Mouse (Mus musculus) liver, embryonic 12.5 days (tissue): ENCODE results near the gene Axdnd1. TPM values are rescaled to one million over a fixed set of nuclear protein-coding genes. Genes with fewer than 3 reads are reported as not detected.
"Not testable (repeated sequence)": the region's sequence is repeated elsewhere in the genome, so short reads cannot be mapped to it uniquely, and the experiment has no call there.

Experiments
- ATAC-seq: fragments of 200-750 bp; cut with Nextera tagmentation; 2 replicates; pipeline ENCODE4 v1.8.0; 2017; ENCODE audit warnings: moderate number of reproducible peaks, mild to moderate bottlenecking, moderate library complexity
- H3K27ac ChIP-seq: fragments of 300-500 bp; sonication (generic); 2 replicates; pipeline ENCODE4 v1.5.1; 2016; ENCODE audit warnings: mild to moderate bottlenecking
- H3K27me3 ChIP-seq: fragments of 300-500 bp; sonication (generic); replicated peaks from 2 replicates; pipeline ENCODE4 v1.6.1; 2016; ENCODE audit warnings: mild to moderate bottlenecking, moderate library complexity
- H3K36me3 ChIP-seq: fragments of 300-500 bp; sonication (generic); 2 replicates; pipeline ENCODE4 v1.6.1; 2016; ENCODE audit warnings: mild to moderate bottlenecking, moderate library complexity
- H3K4me1 ChIP-seq: fragments of 300-500 bp; sonication (generic); 2 replicates; pipeline ENCODE4 v1.6.1; 2016
- H3K4me2 ChIP-seq: fragments of 300-500 bp; sonication (generic); 2 replicates; pipeline ENCODE4 v1.6.1; 2016; ENCODE audit warnings: mild to moderate bottlenecking, moderate library complexity
- H3K4me3 ChIP-seq: fragments of 300-500 bp; sonication (generic); 2 replicates; pipeline ENCODE4 v1.5.1; 2016; ENCODE audit warnings: mild to moderate bottlenecking, moderate library complexity
- H3K9ac ChIP-seq: fragments of 300-500 bp; sonication (generic); 2 replicates; pipeline ENCODE4 v1.6.1; 2016; ENCODE audit warnings: mild to moderate bottlenecking, moderate library complexity
- H3K9me3 ChIP-seq: fragments of 300-500 bp; sonication (generic); replicated peaks from 2 replicates; pipeline ENCODE4 v1.6.1; 2016; ENCODE audit warnings: mild to moderate bottlenecking, moderate library complexity
- WGBS: fragments of 180-500 bp; shearing (Covaris S2); methylation state at CpG from one replicate; pipeline ENCODE4 v1.1.7; 2016; ENCODE audit not compliant: insufficient replicate concordance; 5-methylcytosine and 5-hydroxymethylcytosine counted together
- polyA plus RNA-seq: library from polyadenylated mRNA; unstranded; fragments of >200 nt; fragmentation: Nextera tagmentation; extraction: Ambion mirVana; gene quantifications from 2 replicates; pipeline ENCODE4 v1.2.1, GENCODE M21; 2016

The Axdnd1 gene
- polyA plus RNA-seq, 1 experiment from 2014 or later, result not detected

DNA sequence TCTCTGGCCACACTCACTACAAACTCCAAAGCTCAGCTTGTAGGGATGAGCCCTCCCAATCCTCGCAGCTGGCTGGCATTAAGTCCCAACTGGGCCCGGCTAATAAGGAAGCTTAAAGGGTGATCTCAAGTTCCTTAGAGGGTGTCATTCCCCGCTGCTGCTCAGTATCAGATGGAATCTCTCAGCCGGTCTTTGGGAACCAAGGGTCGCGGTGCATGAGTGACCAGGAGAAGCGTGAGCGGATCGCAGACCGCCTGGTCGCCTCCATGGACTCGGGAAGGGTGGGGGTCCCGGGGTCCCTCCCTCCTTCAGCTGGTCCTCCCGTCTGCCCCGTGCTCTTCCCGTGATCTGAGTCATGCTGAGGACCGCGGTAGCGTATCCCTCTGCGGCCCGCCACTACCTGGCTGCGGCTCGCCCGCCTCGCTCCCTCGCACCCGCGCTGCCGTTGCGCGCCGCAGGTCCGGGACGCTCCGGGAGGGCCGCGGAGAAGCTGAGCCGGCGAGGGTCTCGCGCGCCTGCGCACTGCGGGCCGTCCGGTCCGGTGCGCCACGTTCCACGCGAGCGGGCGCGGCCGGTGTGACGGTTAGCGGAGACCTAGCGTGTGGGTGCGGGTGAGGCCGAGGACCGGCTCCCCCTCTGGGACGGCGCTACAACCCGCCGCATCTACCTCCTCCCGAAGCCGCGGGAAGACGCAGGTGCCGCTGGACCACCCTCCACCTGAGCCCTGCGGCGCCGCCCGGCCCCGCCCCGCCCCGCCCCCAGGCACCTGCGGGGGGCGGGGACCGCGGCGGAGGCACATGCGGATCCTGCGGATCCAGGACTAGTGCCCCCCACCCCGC lies 117.8 kb downstream of the Axdnd1 start, which contains the start of gene Tdrd5:
TSS of gene Tdrd5 (minus strand) at position 754 of the 839 bp plus-strand sequence.
- Histone ChIP-seq H3K4me1 (peaks cover 9% of the 10 kb centered on the region), H3K4me3 (peak within 1 kb of the TSS; percentile 59), H3K27me3 (peaks cover 71% of the 10 kb centered on the region), H3K9me3 (no peaks in the 10 kb centered on the region), H3K27ac (no peak within 1 kb of the TSS), H3K36me3 (no peaks in the 10 kb centered on the region), H3K9ac (0 out of 2 replicates have a peak within 1 kb of the TSS, but pooled peaks have one; percentile 41), H3K4me2 (peak within 1 kb of the TSS; percentile 78)
- ATAC-seq, result no peak; the same call in 1 of the 2 replicates
- under 1% methylated on average over 85 of the region's 85 CpGs for WGBS

DNA sequence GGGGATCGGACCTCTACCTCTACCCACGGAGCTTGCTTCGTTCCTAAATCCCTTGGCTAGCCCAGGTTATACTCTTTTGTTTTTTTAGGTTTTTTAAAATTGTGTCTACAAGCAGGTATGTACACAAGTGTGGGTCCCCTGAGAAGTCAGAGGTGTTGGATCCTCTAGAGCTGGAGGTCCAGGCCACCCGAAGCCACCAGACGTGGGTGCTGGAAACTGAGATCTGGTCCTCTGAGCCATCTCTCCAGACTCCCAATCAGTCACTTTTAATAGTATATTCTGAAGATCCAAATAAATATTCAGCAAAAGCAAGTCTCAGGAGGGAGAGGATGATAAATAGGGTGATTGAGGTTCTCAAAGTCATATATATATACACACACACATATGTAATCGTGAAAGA lies 130.9 kb downstream of the Axdnd1 start:
- 81% methylated on average over 6 of the region's 6 CpGs for WGBS
- H3K9ac ChIP-seq, result no peak overlapping the region
- H3K27ac ChIP-seq, result no peak overlapping the region
- no peaks in the 10 kb centered on the region for H3K9me3 ChIP-seq
- no peak overlapping the region for H3K4me3 ChIP-seq
- no peaks in the 10 kb centered on the region for H3K27me3 ChIP-seq
- no peaks in the 10 kb centered on the region for H3K36me3 ChIP-seq
- no peak overlapping the region for H3K4me2 ChIP-seq
- no peaks in the 10 kb centered on the region for H3K4me1 ChIP-seq
- no peak for ATAC-seq

DNA sequence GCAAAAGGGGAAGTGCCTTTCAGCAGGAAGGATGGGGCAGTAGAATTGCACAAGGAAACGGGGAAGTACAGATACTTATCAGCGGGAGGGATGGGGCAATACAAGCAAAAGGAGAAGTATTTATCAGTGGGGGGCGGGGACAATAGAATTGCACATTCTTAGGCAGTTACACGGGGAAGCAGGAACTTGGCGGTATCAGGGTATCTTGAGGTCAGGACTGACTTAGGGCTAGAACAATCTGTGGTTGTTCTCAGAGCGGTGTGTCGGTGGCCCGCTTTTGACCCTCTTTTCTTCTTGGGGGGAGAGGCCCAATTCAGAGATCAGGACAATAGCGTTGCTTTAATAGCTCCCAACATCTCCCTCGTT lies 131.8 kb downstream of the Axdnd1 start:
- not testable (repeated sequence) for H3K9me3 ChIP-seq, H3K27me3 ChIP-seq, H3K4me2 ChIP-seq, H3K9ac ChIP-seq, ATAC-seq, H3K36me3 ChIP-seq, H3K4me3 ChIP-seq, H3K27ac ChIP-seq, H3K4me1 ChIP-seq
- WGBS, result 18% methylated on average over 10 of the region's 10 CpGs

DNA sequence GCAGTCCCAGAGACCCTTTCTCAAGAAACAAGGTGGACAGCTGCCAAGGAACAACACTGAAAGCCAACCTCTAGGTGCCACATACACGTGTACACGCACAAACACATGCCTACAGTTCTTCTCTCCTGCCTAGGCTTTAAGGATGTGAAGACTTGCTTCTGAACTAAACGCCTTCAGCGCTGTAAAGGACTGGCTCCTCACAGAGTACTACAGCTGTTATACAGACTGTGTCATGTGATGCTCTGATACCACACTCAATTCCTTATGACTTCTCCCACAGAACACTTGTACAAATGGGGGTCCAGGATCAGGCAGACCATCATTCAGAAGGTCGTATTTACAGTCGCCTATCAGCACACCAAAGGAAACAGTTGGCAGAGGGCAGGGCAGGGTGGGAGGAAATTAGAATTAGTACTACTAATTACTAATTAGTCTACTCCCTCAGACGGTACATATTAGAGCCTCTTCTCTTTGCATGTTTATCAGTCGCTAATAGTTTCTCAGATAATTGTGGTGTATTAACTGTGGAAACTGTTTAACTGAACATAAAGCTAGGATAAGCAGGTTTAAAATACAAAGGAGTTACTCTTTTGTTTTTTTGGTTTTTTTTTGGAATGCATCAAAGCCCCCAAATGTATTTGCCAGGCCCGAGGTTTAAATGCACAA lies 132.3 kb downstream of the Axdnd1 start:
- H3K4me3 ChIP-seq, result no peak overlapping the region
- WGBS, result 49% methylated on average over 9 of the region's 9 CpGs
- no peak overlapping the region for H3K27ac ChIP-seq
- H3K27me3 ChIP-seq, result no peaks in the 10 kb centered on the region
- H3K4me1 ChIP-seq, result 0 out of 2 replicates have a peak, but pooled peaks cover 2% of the 10 kb centered on the region
- no peak overlapping the region for H3K4me2 ChIP-seq
- no peaks in the 10 kb centered on the region for H3K9me3 ChIP-seq
- ATAC-seq, result no peak
- no peaks in the 10 kb centered on the region for H3K36me3 ChIP-seq
- no peak overlapping the region for H3K9ac ChIP-seq

DNA sequence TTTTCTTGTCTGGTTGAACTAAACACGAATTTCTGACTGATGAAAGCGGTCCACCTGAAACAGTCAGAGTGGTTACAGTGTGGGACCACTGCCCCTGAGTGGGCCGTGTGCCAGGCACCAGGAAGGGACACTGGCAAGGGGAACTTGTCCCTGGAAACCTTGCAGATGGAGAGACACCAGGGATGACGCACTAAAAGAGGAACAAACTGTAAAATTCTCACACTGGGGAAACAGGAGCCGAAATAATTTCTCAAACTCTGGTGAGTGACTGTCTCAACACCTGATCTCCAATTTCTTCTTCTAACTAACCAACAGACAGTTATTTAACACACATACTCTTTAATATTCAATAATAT lies 135.4 kb downstream of the Axdnd1 start:
- no peak for ATAC-seq
- H3K4me1 ChIP-seq, result 0 out of 2 replicates have a peak, but pooled peaks cover 2% of the 10 kb centered on the region

DNA sequence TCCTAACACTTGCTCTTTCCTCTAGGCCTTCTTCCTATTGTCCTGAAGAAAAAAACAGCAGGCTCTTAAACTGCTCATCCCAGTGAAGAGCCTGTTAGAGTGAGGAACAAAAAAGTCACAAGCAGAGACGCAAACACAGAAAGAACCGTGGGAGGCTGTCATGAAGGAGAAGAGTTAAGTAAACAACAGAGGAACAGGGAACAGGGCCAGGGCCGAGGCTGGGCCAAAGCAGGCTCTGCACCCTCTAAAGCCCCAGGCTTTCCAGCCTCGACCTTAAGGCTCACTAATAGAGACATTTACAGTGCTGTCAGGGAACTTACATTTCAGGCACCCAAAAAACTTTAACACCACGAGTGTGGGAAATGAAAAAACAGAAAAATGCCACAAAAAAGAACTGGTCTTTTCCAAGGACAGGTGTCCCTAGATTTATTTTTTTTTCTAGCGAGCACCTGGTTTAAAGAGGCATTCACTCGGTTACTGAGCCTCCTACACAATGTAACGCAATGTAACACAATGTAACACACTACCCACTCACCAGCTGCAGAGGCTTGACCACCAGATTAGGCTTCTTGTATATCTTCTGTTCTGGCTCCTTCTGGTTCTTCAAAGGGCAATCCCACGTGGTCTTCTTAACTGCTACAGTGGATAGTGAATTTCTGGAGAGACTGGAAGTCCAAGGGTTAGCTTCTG lies 136.0 kb downstream of the Axdnd1 start:
- WGBS, result 36% methylated on average over 9 of the region's 9 CpGs
- no peak for ATAC-seq
- Histone ChIP-seq H3K4me3 (no peak overlapping the region), H3K4me2 (no peak overlapping the region), H3K36me3 (no peaks in the 10 kb centered on the region), H3K9ac (no peak overlapping the region), H3K9me3 (no peaks in the 10 kb centered on the region), H3K27ac (no peak overlapping the region), H3K4me1 (0 out of 2 replicates have a peak, but pooled peaks cover 2% of the 10 kb centered on the region), H3K27me3 (no peaks in the 10 kb centered on the region)

More for the DNA sequence above, 135.4 kb downstream of the Axdnd1 start:
- Histone ChIP-seq H3K9ac (no peak overlapping the region), H3K4me3 (no peak overlapping the region), H3K27ac (no peak overlapping the region), H3K4me2 (no peak overlapping the region), H3K9me3 (no peaks in the 10 kb centered on the region), H3K36me3 (no peaks in the 10 kb centered on the region), H3K27me3 (no peaks in the 10 kb centered on the region)
- WGBS, result 48% methylated on average over 5 of the region's 5 CpGs

DNA sequence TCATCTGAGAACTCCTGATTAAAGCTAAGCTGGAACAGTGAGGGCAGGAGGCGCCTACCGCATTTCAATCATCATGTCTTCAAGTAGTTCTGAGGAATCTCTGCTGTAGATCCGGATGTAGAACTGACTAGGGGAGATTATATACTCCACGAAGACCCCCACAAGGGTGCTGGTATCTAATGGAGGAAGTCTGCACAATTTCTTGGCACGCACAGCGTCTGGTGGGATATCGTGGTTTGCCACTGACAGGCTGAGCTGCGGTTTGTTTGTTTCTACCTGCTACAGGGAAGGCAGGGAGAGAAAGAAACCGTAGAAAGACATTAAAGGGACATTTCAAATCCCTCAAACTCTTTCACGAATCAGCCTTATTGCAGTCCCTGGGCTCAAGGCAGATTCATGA lies 136.8 kb downstream of the Axdnd1 start:
- Histone ChIP-seq H3K27me3 (no peaks in the 10 kb centered on the region), H3K36me3 (no peaks in the 10 kb centered on the region), H3K4me2 (no peak overlapping the region), H3K27ac (no peak overlapping the region), H3K9me3 (no peaks in the 10 kb centered on the region), H3K4me3 (no peak overlapping the region), H3K4me1 (0 out of 2 replicates have a peak, but pooled peaks cover 2% of the 10 kb centered on the region), H3K9ac (no peak overlapping the region)
- WGBS, result 16% methylated on average over 10 of the region's 10 CpGs
- no peak for ATAC-seq

DNA sequence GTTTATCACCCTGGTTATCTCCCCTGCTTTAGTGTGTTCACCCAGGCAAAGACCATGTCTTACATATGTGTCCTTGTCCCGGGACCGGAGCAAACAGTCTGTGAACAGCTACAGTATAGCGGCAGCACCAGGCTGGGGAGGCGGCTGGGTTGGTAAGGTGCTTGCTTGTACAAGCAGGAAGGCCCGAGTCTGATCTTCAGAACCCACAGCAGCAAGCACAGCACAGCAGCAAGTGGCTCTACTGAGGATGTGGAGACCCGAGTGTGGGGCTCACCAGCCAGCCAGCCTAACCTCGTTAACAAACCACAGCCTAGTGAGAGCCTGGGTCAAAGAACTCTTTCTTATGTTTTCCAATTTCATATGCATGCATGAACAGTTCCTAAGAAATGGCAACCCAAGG lies 140.8 kb downstream of the Axdnd1 start:
- WGBS, result 60% methylated on average over 7 of the region's 7 CpGs
- H3K4me3 ChIP-seq, result no peak overlapping the region
- no peak overlapping the region for H3K27ac ChIP-seq
- H3K4me2 ChIP-seq, result no peak overlapping the region
- ATAC-seq, result no peak
- 0 out of 2 replicates have a peak, but pooled peaks cover 2% of the 10 kb centered on the region for H3K4me1 ChIP-seq
- H3K9me3 ChIP-seq, result no peaks in the 10 kb centered on the region
- H3K36me3 ChIP-seq, result no peaks in the 10 kb centered on the region
- no peaks in the 10 kb centered on the region for H3K27me3 ChIP-seq
- H3K9ac ChIP-seq, result no peak overlapping the region

DNA sequence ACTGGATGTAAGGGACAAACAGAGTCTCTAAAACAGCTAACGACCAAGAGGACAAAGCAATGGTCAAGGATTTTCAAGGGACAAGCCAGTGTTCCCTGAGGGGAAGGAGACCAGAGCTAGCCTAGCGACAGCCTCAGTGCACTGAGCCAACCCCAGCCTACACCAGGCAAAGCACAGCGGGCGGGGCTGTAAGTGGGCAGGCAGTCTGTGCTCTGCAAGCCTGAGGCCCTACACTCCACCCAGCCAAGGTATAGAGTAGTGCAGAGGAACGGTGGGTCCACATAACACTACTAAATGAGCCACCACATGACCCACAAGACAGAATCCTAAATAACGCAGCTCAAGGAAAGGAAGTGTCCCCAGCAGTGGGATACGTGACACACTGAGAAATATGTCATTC lies 147.3 kb downstream of the Axdnd1 start:
- WGBS, result 52% methylated on average over 7 of the region's 7 CpGs
- no peaks in the 10 kb centered on the region for H3K9me3 ChIP-seq
- H3K27me3 ChIP-seq, result no peaks in the 10 kb centered on the region; the same call in 1 of the 2 replicates
- no peaks in the 10 kb centered on the region for H3K36me3 ChIP-seq
- no peak for ATAC-seq
- H3K9ac ChIP-seq, result no peak overlapping the region
- H3K27ac ChIP-seq, result no peak overlapping the region
- H3K4me3 ChIP-seq, result no peak overlapping the region
- no peak overlapping the region for H3K4me2 ChIP-seq
- no peaks in the 10 kb centered on the region for H3K4me1 ChIP-seq

Other genes with a start within 250 kb of the Axdnd1 start
- gene Fam163a, start 216.1 kb downstream of the Axdnd1 start, polyA plus RNA-seq, result 0.10 and 0.17 TPM in 2 replicates
- 0.10 and 0.30 TPM in 2 replicates for gene Tdrd5, start 117.5 kb downstream of the Axdnd1 start, polyA plus RNA-seq
- not detected in 2 replicates for gene Nphs2, start 110.4 kb downstream of the Axdnd1 start, polyA plus RNA-seq
- 762 and 857 TPM in 2 replicates for gene Gm2000, start 55.1 kb downstream of the Axdnd1 start, polyA plus RNA-seq
- gene Soat1, start 53.2 kb upstream of the Axdnd1 start, polyA plus RNA-seq, result 19.5 and 24.3 TPM in 2 replicates
- 0.18 and 0.29 TPM in 2 replicates for gene Gm10031, start 102.9 kb upstream of the Axdnd1 start, polyA plus RNA-seq
- 2.4 and 2.5 TPM in 2 replicates for gene Abl2, start 137.6 kb upstream of the Axdnd1 start, polyA plus RNA-seq